Mouse (Mus musculus) kidney, postnatal 4 days (tissue): Measurements from ENCODE around the gene Rasl11b.

Experiments
- DNase-seq, 2 experiments: peaks; one replicate each; pipeline ENCODE4 v3.0.0; 2021; ENCODE audit warnings: mixed read lengths in 2 of 2

Rasl11b gene

GRCm38 (mm10) chr5:74188886-74189285, 6.2 kb upstream of the Rasl11b start:
- no peak for DNase-seq

GRCm38 (mm10) chr5:74189484-74190160, 5.5 kb upstream of the Rasl11b start:
- DNase-seq, result no peak

GRCm38 (mm10) chr5:74190161-74190491, 5.0 kb upstream of the Rasl11b start:
- DNase-seq, result peak in 1 of 2 experiments; percentile 27

GRCm38 (mm10) chr5:74190911-74191310, 4.2 kb upstream of the Rasl11b start:
- DNase-seq, result no peak

GRCm38 (mm10) chr5:74193008-74193407, 2.1 kb upstream of the Rasl11b start:
- no peak for DNase-seq

- peak in 1 of 2 experiments; percentile 24 for DNase-seq
These were observed 1.5 kb upstream of the Rasl11b start for GRCm38 (mm10) chr5:74193626-74194025.

- no peak for DNase-seq
These were observed 852 bp upstream of the Rasl11b start for GRCm38 (mm10) chr5:74194027-74194840.

- DNase-seq, result no peak
These were observed 674 bp downstream of the Rasl11b start for GRCm38 (mm10) chr5:74195614-74196306.

- DNase-seq, result peak; percentile 60 to 77
These were observed 1.2 kb downstream of the Rasl11b start for GRCm38 (mm10) chr5:74196307-74196618.

GRCm38 (mm10) chr5:74197541-74198330, 2.6 kb downstream of the Rasl11b start:
- DNase-seq, result peak in 1 of 2 experiments; percentile 31

- DNase-seq, result peak in 1 of 2 experiments; percentile 22
These were observed 3.4 kb downstream of the Rasl11b start for GRCm38 (mm10) chr5:74198446-74198845.

GRCm38 (mm10) chr5:74199793-74200192, 4.7 kb downstream of the Rasl11b start:
- DNase-seq, result no peak

- no peak for DNase-seq
These were observed 5.4 kb downstream of the Rasl11b start for GRCm38 (mm10) chr5:74200481-74200880.

- DNase-seq, result no peak
These were observed 6.7 kb downstream of the Rasl11b start for GRCm38 (mm10) chr5:74201570-74202357.

GRCm38 (mm10) chr5:74202515-74202914, 7.4 kb downstream of the Rasl11b start:
- DNase-seq, result no peak

- no peak for DNase-seq
These were observed 9.4 kb downstream of the Rasl11b start for GRCm38 (mm10) chr5:74204465-74204864.

- DNase-seq, result no peak
These were observed 10.4 kb downstream of the Rasl11b start for GRCm38 (mm10) chr5:74205509-74205908.

GRCm38 (mm10) chr5:74206038-74206437, 11.0 kb downstream of the Rasl11b start:
- no peak for DNase-seq

GRCm38 (mm10) chr5:74206649-74207048, 11.6 kb downstream of the Rasl11b start:
- peak; percentile 41 to 66 for DNase-seq

GRCm38 (mm10) chr5:74207209-74207608, 12.1 kb downstream of the Rasl11b start:
- DNase-seq, result no peak

GRCm38 (mm10) chr5:74208438-74208837, 13.4 kb downstream of the Rasl11b start:
- no peak for DNase-seq

- no peak for DNase-seq
These were observed 14.6 kb downstream of the Rasl11b start for GRCm38 (mm10) chr5:74209640-74210039.
